Mouse (Mus musculus): ENCODE measurements around the gene Tmem108.

Tmem108 gene

DNA sequence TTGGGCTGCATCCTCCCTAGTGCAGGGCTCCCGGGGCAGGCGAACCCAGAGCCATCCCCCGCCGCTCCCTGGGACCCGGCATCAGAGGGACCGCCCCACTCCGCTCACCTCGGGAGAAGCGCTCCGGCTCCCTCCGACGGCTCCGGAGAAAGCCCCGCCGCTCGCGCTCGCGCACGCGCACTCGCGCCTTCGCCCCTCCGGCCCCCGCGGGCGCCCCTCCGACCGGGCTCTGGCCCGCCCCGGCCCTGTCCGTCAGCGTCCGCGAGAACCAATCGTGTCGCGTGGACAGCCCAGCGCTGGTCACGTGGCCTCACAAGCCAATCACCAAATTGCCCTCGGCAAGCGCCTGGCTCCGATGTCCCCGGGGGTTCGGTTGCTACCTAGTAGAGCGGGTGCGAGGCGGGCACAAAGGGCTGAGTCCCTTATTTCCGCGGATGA is at the start of gene Tmem108:
Gene Tmem108 (minus strand): TSS at position 191 of the 438 bp plus-strand sequence.
- peak; percentile 98 for DNase-seq

DNA sequence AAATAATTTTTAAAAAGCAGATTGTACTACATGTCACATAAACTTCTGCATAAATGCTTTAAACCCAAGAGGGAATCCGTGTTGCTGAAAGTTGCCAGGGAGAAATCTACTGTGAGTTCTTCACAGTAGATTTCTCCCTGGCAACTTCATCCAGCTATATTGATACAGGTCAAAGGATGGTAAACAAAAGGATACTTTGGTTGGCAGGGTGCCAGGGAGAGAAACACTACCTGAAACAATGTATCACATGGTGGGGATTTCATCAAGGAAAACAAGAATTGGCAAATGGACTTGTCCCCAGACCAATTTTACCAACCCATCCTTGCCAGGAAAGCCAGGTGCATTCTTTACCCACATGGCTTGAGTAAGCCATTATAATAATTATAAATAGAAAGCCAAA is 27.4 kb upstream of the Tmem108 start:
- no peak for DNase-seq

DNA sequence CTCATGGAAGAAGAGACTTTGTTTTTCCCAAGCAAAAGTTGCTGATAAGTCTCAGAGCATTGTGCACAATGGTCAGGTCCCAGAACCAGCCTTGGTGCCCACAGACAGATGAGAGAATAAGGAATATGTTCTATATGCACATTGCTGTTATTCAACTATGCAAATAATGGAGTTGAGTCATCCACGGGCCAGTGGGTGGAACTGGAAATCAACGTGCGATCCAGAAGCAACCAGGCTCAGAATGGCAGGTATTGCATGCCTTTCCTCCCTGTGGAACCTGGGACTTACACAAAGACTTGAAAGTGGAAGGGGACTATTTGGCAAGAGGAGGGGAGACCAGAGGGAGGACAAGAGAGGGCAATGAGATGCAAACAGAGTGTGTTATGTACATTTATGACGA is 22.5 kb upstream of the Tmem108 start:
- DNase-seq, result no peak

DNA sequence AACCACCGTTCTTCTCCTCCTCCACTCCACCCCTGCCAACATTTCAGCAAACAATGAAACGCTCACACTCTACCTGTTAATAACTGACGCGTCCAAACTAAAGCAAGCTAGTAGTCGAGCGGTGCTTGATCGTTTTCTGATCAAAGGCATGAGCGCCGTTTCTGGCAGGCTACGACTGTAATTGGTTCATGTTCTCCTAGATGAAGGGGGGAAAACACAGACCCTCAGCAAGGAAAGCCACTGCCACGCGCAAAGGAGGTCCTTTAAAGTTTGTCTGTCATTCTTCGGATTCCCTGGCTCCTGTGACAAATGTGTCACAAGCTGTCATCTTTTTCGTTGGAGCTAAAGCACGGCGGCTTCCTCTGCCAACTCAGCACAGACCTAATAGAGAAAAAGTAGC is 21.6 kb upstream of the Tmem108 start:
- no peak for DNase-seq

DNA sequence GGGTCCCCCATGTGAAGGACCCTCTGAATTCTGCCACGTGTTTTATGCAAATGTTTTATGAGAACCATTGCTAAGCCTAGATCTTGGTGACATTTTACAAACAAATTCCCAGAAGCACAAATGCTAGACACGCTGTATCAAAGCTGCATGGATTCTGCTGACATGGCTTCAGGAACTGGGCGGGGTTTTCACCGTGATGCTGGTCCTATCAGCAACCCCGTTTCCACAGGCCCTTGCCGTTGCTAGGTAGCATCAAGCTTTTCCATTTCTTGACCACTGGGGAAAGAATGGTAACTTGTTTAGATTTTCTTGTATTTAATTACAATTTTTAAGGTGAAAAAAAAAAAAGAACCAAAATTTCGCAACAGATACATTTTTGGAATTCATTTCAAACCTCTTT is 20.7 kb upstream of the Tmem108 start:
- DNase-seq, result no peak

DNA sequence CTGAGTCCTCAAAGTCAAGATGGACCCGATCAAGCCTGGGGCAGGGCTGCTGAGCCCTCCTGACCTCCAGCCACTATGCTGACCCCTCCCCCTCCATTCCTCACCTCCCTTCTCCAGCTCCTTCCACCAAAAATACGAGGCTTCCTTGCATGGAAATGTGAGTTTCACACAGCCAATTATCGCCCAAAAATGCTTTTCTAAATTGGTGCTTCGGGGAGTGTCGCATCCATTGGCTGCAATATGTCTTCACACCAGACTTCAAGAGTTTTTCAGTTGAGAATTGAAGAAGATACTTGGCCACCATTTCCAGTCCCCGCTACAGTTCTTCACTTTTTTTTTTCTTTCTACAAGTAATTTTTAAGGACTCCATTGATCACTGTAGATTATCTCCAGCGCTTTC is 19.8 kb upstream of the Tmem108 start:
- DNase-seq, result no peak

DNA sequence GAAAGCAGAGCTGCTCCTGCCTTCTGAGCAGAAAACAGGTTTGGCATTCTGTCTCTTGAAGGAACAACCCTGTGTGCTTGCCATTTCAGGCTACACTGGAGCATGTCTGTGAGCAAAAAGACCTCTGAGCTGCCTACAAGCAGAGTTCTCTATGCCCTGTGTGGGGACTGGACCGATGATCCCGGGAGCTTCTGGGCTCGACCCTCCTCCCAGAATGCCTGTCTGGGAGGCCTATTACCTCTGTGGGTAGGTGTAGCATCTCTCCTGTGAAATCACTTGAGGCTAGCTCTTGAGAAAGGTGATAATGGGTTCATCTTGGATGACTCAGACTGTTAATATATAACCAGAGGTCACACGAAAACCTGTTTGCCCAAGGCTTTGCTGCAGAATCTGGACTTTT is 19.0 kb upstream of the Tmem108 start:
- DNase-seq, result no peak

DNA sequence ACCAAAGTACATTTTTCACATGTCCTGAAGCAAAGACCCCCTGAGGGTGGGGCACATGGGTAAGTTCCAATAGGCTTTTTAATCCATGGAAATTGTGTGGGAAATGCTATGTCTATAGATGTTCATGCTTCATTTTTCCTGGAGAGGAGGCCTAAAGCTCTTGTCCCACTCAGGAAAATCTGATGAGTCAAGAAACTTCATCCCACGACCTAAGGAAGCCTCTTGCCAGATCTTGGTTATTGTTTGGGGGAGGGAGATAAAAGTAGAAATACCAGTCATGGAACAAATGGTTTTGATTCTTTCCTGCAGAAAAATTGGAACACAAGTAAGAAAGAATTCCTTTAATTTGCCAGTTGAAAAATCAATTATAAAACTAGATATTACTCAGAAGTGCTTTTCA is 16.5 kb upstream of the Tmem108 start:
- DNase-seq, result no peak

DNA sequence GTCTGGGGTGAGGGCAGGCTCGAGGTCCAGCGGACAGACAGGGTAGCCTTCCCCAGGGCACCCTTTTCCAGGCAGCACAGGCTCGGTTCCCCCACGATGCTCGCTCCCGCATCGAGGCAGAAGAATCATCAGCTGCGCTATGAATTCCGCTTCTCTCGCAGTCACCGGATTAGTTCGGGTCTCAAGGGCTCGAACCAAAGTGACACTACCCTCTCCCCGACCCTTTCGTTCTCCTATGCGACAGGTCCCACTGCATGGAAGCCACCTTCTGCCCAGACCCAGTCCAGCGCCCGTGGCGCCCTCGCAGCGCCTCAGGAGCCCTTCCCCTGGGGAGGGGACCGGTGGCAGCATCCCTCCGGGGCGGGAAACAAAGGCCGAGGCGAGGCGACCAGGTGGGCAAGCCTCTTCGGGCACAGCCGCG is 476 bp downstream of the Tmem108 start:
- DNase-seq, result no peak

DNA sequence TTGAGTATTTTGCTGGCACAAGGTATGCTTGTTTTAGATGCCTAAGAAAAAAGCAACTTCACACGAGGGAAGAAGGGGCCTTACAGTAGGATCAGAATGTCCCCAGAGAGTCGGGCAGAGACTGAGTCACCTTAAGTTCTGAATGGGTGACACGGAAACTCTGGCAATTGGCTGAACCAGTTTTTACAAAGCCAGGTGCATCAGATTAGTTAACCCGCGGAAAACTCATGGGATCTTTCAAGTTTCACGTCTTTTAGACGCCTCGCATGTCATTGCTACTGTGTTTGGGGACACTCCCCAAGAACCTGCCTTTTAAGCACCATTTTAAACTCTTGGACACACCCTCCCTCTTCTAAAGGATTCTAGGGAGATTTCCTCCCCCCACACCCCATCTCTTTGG is 1.3 kb downstream of the Tmem108 start:
- DNase-seq, result no peak

DNA sequence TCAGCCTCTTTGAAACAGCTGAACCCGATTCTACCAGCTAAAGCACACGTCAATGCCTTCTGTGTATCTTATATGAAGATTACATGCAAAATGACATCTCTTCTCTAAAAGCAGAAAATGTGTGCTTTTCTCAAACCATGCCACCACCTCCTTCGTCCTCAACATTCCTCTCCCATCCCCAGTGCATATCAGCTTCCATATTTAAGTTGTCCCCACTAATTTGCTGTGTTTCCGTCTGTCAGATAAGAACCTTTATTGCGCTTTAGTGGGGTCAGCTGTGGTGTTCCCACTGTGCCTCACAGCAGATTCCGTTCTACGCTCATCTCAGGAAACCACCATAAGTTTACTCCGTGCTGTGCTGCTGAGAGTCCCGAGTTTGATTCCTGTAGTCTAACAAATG is 1.8 kb downstream of the Tmem108 start:
- no peak for DNase-seq

DNA sequence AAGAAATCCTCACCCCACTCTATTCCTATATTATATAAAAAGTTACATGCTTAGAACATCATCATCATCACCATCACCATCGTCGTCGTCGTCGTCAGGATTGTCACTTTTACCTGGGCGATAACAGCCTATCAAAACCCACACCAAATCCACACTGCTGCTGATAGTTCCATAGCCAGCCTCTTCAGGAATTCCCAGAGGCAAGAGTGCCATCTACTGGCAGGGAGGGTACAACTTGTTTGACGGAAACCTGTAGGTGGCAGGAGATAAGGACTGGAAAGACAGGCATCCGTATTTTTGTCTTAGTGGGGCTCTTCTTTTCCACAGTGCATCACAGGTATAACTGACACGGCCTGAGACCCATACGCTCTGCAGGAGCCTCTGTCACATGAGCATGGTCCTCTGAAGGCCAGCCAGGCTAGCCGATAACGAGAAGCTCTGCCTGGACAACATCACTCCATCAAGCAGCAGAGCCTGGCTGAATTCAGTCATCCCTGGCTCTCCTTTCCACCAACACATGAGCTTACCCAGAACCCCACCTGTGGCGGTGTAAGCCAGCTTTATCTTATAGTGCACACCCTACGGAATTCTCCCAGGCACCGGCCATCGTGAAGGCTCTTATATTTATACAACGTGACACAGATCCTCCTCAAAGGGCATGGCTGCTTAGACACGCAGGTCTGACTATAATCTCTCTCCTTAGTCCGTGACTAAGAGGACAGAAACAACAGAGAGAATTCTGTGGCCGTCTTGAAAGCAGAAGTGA is 2.5 kb downstream of the Tmem108 start:
- peak; percentile 88 for DNase-seq

DNA sequence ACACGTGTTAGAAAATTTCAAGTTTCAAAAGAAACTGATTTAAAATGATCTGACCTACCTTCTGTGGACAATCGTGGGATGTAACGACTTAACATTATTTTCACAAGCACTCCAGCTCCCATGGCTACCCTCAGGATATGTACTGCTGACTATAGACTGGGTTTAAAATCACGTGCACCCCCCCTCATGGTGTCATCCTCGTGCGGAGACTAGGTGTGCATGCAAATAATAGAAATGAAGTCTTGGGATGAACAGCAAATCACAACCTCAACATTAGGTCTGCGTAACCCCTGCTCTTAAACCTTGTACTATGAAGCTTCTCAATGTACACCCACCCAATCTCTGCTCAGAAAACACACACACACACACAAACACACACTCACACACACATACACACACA is 3.4 kb downstream of the Tmem108 start:
- DNase-seq, result no peak

DNA sequence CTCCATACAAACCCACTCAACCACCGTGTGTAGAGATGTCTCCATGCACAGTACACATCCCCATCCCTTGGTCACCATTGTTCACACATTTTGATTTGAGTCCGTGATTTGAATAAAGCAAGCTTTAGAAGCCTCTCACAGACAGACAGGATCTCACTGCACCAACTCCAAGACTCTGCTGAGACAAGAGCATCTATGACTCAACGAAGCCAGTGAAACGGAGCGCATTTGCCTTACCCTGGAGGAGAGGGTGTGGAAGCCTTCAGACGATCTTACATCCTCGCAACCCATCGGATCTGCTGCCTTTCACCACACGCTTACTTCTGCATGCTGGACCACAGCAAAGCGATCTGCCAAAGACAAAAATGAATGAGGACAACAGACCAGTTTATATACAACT is 9.0 kb downstream of the Tmem108 start:
- no peak for DNase-seq

DNA sequence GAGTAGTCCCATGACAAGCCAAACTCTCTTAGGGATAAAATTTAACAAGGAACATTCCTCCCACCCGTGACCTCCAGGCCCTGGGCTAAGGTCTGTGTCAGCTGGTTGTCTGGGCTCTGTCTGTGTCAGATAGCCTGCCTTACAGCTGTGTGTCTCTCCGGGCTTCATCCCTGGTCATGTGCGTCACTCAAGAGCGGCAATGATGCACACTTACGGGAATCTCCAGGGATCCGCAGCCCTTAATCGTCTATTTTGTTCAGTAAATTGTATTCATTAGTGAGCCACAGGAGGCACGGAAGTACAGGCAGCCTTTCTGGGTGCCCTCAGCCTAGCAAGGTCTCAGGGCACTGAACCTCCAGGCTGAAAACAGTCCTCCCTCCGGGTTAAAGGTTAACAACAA is 10.1 kb downstream of the Tmem108 start:
- DNase-seq, result no peak

DNA sequence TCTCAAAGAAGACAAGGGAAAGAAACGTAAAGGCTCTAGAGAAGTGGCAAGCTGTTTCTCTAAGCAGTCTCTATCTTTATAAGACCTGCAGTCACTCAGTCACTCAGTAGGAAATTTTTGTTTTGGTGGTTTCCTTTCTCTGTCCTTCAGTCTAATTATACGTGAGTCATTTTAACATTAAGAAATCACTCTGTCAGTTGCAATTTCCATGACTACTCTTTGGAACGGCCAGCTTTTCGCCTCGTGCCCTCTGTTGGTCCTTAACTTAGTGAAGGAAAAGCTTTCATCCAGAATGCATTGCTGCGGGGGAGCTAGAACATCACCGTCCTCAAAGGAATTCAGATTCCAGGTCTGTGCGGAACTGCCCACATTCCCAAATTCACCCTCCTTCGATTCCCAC is 11.1 kb downstream of the Tmem108 start:
- no peak for DNase-seq

DNA sequence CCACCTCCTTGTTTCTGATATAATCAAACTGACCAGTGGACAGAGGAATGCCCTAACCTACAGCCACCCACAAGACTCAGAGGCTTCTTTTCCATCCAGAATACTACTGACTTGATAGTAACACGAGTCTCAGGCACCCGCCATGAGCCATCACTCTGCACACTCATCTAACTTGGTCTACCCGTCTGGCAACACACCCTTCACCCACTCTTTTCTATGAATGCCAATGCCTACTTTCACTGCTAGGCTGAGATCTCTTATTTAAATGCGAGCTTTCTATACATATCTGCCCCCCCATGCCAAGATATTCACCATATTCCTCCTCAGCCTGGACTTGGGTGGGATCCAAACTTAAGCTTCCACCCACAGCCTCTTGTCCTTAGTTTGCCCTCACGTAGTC is 15.0 kb downstream of the Tmem108 start:
- DNase-seq, result no peak

DNA sequence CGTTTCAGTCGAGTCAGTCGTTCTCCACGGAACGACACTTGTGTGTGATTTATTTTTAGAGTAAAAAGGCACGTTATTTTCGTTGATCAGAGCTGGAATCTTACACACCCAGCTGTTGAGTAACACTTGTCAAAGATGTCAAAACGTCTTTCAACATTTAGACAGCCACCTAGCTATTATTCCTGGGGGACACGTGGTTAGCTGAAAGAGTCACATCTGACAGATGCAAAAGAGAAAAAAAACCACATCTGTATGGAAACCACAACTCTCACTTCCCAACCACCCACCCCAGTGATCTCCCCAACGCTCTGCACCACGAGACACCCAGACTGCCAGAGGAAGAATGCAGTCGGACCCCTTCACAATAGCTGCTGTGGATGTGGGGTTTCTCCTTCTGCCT is 21.5 kb downstream of the Tmem108 start:
- DNase-seq, result no peak

DNA sequence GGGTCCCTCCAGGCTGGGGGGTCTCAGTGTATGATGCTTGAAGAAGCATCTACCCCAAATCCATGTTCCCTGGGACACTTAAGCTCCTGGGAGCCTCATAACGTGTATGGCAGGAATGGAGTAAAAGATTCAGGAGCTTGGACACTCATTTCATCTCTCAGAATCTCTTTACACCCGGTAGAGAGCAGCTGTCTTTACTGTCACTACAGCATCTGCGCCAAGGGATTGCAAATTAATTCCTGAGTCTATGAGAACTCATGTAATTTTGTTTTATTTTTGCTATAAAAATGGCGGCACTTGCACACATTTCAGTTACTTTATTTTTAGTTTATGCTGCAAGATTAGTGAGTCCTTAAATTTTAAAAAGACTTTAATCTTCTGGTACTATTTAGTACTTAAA is 22.6 kb downstream of the Tmem108 start:
- no peak for DNase-seq

DNA sequence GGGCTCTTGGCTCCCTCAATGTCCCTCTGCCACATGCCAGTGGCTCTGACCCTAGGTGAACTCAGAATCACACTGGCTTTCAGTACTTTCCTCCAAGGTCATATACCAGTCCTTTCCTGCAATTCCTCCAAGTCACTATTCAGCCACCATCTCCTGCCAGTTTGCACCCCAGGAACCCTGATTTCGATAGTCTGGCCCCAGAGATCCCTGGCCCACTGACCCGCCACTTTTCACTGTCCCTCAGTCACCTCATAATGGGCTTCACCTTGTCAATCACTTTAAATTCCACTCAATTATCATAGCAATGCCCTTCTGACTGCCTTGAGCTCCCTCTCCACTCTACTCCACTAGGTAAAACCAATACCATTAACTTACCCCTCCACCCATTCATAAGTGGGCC is 31.9 kb downstream of the Tmem108 start:
- DNase-seq, result no peak

DNA sequence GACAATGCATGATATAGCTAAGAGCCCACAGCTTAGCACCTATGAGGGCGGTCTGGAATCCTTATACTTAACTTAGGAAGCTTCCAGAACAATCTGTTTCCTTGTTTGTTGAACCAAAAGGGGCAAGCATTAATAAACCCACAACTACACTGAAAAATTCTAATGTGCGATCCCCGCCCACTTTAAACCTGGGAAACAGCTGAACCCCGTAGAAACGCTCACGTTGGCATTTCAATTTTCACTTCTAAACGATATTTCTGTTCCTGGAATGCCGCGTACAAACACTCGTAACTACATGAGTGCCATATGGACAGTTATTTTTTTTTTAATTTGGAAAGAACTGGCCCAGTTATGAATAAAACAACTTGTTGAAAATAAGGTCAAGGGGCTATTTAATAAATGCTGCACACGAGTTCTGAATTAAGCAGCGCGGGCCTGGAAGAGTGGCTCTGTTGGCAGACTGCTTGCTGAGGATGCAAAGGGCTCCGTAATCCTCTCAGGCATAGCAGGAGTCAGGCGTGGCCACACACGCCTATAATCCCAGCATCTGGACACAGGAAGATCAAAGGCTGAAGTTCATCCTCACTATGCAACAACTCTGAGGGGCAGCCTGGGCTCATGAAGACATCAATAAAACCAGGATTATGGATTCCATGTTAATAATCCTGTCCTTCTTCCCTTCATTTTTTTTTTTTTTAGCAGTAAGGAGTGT is 34.7 kb downstream of the Tmem108 start:
- DNase-seq, result no peak

DNA sequence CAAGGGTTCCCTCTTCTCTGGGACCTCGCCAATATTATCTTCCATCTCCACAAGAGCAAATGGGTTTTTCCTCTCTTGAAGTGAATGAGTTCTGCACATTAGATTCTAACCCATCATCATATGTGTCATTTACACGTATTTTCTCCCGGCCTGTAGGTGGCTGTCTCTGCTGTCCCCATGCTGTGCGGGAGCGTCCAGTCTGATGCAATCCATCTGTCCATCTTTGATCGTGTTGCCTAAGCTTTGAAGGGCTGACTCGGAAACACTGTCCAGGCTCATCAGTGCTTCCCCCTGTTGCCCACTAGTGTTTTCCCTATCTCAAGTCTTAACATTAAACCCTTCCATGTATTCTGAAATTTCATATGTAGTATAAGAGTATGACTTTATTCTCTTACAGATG is 36.1 kb downstream of the Tmem108 start:
- no peak for DNase-seq

DNA sequence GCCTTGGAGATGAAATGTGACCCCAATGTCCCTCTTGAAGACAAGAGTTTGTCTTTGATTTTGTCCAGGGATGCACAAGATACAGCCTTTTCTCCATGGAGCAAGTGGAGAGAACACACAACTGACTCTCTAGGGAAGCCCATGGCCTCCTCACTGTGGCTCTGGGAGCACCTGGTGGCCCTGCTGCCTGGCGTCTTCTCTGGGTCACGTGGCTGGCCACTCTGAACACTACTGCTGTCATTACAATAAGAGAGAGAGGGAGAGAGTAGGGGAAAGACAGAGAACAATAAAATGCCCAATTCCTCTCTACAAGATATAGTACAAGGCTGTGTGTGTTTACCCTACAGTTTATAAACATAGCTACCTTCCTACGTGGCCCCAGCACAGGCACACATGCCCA is 40.2 kb downstream of the Tmem108 start:
- no peak for DNase-seq

DNA sequence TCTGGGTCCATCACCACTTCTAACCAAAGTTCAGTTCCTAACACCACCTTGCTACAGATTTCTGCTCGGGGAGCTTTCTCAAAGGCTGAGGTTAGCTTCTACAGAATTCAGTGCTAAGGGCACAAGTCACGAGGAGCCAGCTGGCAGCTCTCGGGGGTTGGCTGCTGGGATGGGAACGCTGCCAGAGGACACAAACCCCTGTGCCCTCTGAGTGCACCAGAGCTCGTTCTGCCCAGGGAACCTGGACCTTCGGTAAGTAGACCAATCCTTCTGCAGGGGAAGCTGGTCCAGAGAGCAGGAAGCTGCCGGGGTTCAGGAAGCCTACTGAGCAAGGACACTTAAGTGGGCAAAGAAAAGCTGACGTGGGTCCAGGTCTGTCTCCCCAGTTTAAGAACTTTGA is 40.6 kb downstream of the Tmem108 start:
- DNase-seq, result peak; percentile 69

DNA sequence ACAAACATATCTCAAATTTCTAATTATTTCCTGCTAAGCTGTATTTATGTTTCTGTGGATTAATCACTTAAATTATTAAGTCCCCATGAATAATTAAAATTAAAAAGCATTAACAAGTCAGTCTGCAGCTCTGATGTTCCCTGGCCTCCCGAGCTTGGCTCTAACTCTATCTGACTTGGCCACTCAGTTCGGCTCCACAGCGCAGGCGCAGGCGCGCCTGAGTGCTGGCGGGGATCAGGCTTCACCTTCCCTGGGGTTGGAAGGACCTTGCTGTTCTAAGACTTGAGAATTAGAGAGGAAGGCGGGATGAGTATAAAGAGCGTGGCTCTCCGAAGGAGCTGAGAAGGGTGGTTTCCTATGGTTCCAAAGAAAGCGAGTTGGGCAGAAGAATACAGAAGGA is 41.6 kb downstream of the Tmem108 start:
- DNase-seq, result no peak
